Mouse (Mus musculus): ENCODE data around the gene Mef2a. TPM values are rescaled to one million over a fixed set of nuclear protein-coding genes. Genes with fewer than 3 reads are reported as not detected.

The Mef2a gene
- polyA plus RNA-seq, 1 experiment from 2014 or later, result 43.2 TPM

DNA sequence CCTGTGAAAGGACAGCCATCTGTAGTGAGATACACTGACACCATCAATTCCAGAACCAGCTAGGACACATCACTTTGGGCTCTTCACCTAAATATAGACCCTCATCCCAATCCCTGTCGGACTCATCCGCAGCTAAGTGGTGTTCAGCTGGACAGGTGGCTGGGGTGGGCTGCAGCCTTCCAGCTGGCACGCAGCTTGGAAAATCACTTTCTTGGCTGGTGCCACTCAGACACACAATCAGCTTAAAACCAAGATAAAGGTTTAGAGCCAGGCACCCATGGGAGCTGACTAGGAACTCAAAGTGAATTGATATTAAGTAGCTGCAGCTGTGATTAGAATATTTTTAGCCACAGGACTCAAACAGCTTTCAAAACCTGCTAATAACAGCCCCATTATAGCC is 142.4 kb downstream of the Mef2a start:
- Histone ChIP-seq H3K9me3 (replicated peaks; ENCODE audit: control insufficient read depth, low read length, poor library complexity, severe bottlenecking) (no peaks in the 10 kb centered on the region), H3K4me3 (ENCODE audit: low read depth, low read length) (no peak overlapping the region), H3K4me1 (ENCODE audit: control insufficient read depth, insufficient read depth, low read length) (peaks cover 9% of the 10 kb centered on the region), H3K9ac (ENCODE audit: low read depth, low read length) (no peak overlapping the region), H3K27me3 (ENCODE audit: control insufficient read depth, insufficient read depth, low read depth, low read length) (no peaks in the 10 kb centered on the region), H3K4me2 (ENCODE audit: low read length) (no peak overlapping the region), H3K36me3 (ENCODE audit: control insufficient read depth, insufficient read depth, low read length) (peaks cover 12% of the 10 kb centered on the region; the same call in 1 of the 2 replicates), H3K27ac (ENCODE audit: low read length) (peak overlapping the region; percentile 60; the same call in 1 of the 2 replicates)
- 61% methylated on average over 3 of the region's 3 CpGs for WGBS
- 0 out of 2 replicates have a peak, but pooled peaks have one; percentile 37 for ATAC-seq

DNA sequence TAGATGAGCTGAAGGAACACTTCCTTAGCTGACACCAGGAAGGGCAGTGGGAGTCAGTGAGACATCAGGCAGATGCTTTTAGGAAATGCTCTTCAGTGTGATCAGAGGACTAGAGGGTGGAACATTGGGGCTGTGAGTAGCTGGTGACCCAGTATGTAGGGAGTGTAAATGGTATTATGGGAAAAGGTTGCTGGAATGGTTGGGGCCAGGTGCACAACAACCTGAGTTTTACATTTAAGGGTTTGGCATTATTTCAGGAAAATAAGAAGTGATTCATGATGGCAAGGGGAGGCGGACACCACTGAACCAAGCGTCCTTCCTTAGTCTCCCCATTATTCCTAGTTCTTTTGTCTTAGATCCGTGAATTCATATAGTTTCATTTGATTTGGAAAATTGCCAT is 143.0 kb downstream of the Mef2a start:
- WGBS, result 84% methylated on average over 3 of the region's 3 CpGs
- no peak for ATAC-seq

DNA sequence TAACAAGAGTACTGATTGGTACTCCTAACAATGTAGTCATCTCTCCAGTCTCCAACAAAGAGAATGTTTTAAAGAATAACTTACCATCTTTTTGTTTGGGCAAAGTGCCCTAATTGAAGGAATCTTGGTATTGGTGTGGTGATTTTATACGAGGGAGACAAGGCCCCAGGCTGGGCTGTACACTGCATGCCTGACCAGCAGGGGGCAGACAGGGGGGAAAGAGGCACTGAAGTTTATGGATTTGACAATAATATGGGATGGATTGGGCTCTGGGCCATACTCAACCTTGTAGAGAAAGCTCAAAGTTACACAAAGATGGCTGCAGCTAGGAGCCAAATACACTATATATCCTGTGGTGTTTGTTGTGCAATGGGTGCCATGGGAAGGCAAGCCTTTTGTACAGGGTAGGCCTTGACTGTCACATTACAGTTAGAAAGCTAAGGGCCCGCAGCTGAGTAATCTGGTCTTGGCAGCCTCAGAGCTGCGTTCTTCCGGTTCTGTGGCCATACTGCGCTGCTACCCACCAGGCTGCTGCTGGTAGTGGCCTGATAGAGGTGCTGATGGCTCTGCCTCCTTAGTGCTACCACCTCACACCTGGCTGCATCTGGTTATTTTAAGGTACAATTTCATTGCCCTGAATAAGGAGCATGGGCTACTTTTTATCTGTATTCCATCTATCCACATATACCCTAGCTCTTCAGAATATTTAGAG is 143.6 kb downstream of the Mef2a start:
- peak; percentile 15 for ATAC-seq
- Histone ChIP-seq H3K4me3 (ENCODE audit: low read depth, low read length) (no peak overlapping the region), H3K9ac (ENCODE audit: low read depth, low read length) (no peak overlapping the region), H3K36me3 (ENCODE audit: control insufficient read depth, insufficient read depth, low read length) (0 out of 2 replicates have a peak, but pooled peaks cover 6% of the 10 kb centered on the region), H3K4me2 (ENCODE audit: low read length) (no peak overlapping the region), H3K27ac (ENCODE audit: low read length) (no peak overlapping the region), H3K4me1 (ENCODE audit: control insufficient read depth, insufficient read depth, low read length) (peaks cover 10% of the 10 kb centered on the region), H3K9me3 (replicated peaks; ENCODE audit: control insufficient read depth, low read length, poor library complexity, severe bottlenecking) (no peaks in the 10 kb centered on the region), H3K27me3 (ENCODE audit: control insufficient read depth, insufficient read depth, low read depth, low read length) (no peaks in the 10 kb centered on the region)
- WGBS, result 70% methylated on average over 5 of the region's 5 CpGs

More for the DNA sequence above, 143.0 kb downstream of the Mef2a start:
- no peak overlapping the region for H3K4me2 ChIP-seq (ENCODE audit: low read length)
- H3K9ac ChIP-seq (ENCODE audit: low read depth, low read length), result no peak overlapping the region
- no peak overlapping the region; the same call in 1 of the 2 replicates for H3K27ac ChIP-seq (ENCODE audit: low read length)
- H3K4me1 ChIP-seq (ENCODE audit: control insufficient read depth, insufficient read depth, low read length), result peaks cover 9% of the 10 kb centered on the region
- H3K36me3 ChIP-seq (ENCODE audit: control insufficient read depth, insufficient read depth, low read length), result 0 out of 2 replicates have a peak, but pooled peaks cover 8% of the 10 kb centered on the region
- H3K9me3 ChIP-seq (replicated peaks; ENCODE audit: control insufficient read depth, low read length, poor library complexity, severe bottlenecking), result no peaks in the 10 kb centered on the region
- H3K4me3 ChIP-seq (ENCODE audit: low read depth, low read length), result no peak overlapping the region
- no peaks in the 10 kb centered on the region for H3K27me3 ChIP-seq (ENCODE audit: control insufficient read depth, insufficient read depth, low read depth, low read length)

DNA sequence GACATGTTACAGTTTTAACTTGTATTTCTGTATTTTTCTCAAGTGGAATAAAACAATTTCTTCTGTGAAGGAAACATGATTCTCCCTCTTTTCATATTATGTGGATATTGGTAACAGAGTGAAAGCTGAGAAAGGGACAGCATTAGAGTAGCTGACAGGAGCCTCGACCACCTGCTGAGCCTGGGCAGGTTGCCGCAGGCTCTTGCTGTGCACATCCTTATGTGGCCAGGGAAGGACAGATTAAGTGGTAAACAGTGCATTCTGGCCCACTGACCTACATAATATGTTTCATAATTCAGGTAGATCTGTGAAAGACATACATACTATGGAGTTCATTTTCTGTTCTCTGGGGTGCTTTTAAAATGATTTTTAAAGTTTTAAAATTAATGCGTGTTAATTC is 144.3 kb downstream of the Mef2a start:
- H3K4me3 ChIP-seq (ENCODE audit: low read depth, low read length), result no peak overlapping the region
- no peaks in the 10 kb centered on the region for H3K9me3 ChIP-seq (replicated peaks; ENCODE audit: control insufficient read depth, low read length, poor library complexity, severe bottlenecking)
- 63% methylated on average over 3 of the region's 3 CpGs for WGBS
- 0 out of 2 replicates have a peak, but pooled peaks cover 6% of the 10 kb centered on the region for H3K36me3 ChIP-seq (ENCODE audit: control insufficient read depth, insufficient read depth, low read length)
- H3K27ac ChIP-seq (ENCODE audit: low read length), result no peak overlapping the region
- H3K9ac ChIP-seq (ENCODE audit: low read depth, low read length), result no peak overlapping the region
- no peak overlapping the region for H3K4me2 ChIP-seq (ENCODE audit: low read length)
- ATAC-seq, result no peak
- no peaks in the 10 kb centered on the region for H3K27me3 ChIP-seq (ENCODE audit: control insufficient read depth, insufficient read depth, low read depth, low read length)
- H3K4me1 ChIP-seq (ENCODE audit: control insufficient read depth, insufficient read depth, low read length), result peaks cover 16% of the 10 kb centered on the region

DNA sequence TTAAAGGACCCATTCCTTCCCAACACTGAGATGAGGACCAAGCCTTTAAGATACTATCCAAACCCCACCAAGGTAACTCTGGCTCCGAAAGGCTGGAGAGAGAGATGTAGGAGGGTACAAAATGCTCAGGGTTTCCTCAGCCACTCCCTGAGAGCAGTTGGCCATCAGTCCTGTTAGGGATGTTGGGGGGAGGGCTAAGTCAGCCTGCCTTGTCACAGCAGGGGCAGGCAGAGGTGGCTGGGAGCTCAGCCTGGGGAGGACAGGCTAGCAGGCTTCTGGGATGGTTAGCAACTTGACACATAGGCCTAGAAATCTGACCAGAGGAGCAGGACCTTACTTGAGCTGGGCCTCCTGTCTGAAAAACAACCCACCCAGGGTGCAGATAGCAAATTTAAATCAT is 145.1 kb downstream of the Mef2a start:
- peaks cover 21% of the 10 kb centered on the region for H3K4me1 ChIP-seq (ENCODE audit: control insufficient read depth, insufficient read depth, low read length)
- 0 out of 2 replicates have a peak, but pooled peaks cover 6% of the 10 kb centered on the region for H3K36me3 ChIP-seq (ENCODE audit: control insufficient read depth, insufficient read depth, low read length)
- H3K9me3 ChIP-seq (replicated peaks; ENCODE audit: control insufficient read depth, low read length, poor library complexity, severe bottlenecking), result no peaks in the 10 kb centered on the region
- no peak overlapping the region for H3K4me2 ChIP-seq (ENCODE audit: low read length)
- no peak overlapping the region for H3K4me3 ChIP-seq (ENCODE audit: low read depth, low read length)
- H3K27ac ChIP-seq (ENCODE audit: low read length), result no peak overlapping the region
- WGBS, result 78% methylated on average over 1 of the region's 1 CpGs
- ATAC-seq, result no peak
- H3K9ac ChIP-seq (ENCODE audit: low read depth, low read length), result no peak overlapping the region
- H3K27me3 ChIP-seq (ENCODE audit: control insufficient read depth, insufficient read depth, low read depth, low read length), result no peaks in the 10 kb centered on the region

DNA sequence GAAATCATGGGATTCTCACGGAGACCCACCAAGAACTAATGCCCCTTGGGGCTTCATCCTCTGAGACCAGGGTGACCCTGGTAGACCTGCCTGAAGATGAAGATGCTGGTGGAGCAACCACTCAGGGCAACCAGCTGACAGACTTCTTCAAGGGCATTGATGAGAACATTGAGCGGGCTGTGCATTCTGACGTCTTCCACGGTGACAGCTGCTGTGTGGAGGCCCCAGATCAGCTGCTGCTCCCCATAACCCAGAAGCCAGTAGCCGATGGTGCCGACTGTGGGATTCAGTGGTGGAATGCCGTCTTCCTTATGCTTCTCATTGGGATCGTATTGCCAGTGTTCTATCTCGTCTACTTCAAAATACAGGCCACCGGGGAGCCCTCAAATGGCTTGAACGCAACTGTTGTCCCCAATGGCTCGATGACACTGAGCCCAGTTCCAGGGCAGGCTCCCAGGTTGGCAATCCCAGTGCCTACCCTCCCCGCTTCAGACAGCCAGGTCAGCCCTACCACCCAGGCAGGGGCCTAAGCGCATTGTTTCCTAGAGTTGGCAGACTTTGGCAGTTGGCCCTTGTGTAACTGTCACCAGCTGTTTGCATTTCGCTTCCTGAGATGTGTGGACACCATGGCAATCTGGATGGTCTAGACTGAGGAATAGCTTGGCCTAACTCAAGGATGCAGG is 146.6 kb downstream of the Mef2a start:
- 94% methylated on average over 15 of the region's 15 CpGs for WGBS
- Histone ChIP-seq H3K36me3 (ENCODE audit: control insufficient read depth, insufficient read depth, low read length) (0 out of 2 replicates have a peak, but pooled peaks cover 6% of the 10 kb centered on the region), H3K4me2 (ENCODE audit: low read length) (no peak overlapping the region), H3K4me1 (ENCODE audit: control insufficient read depth, insufficient read depth, low read length) (peaks cover 21% of the 10 kb centered on the region), H3K27me3 (ENCODE audit: control insufficient read depth, insufficient read depth, low read depth, low read length) (no peaks in the 10 kb centered on the region), H3K27ac (ENCODE audit: low read length) (no peak overlapping the region), H3K9ac (ENCODE audit: low read depth, low read length) (no peak overlapping the region), H3K9me3 (replicated peaks; ENCODE audit: control insufficient read depth, low read length, poor library complexity, severe bottlenecking) (no peaks in the 10 kb centered on the region), H3K4me3 (ENCODE audit: low read depth, low read length) (no peak overlapping the region)
- no peak for ATAC-seq

DNA sequence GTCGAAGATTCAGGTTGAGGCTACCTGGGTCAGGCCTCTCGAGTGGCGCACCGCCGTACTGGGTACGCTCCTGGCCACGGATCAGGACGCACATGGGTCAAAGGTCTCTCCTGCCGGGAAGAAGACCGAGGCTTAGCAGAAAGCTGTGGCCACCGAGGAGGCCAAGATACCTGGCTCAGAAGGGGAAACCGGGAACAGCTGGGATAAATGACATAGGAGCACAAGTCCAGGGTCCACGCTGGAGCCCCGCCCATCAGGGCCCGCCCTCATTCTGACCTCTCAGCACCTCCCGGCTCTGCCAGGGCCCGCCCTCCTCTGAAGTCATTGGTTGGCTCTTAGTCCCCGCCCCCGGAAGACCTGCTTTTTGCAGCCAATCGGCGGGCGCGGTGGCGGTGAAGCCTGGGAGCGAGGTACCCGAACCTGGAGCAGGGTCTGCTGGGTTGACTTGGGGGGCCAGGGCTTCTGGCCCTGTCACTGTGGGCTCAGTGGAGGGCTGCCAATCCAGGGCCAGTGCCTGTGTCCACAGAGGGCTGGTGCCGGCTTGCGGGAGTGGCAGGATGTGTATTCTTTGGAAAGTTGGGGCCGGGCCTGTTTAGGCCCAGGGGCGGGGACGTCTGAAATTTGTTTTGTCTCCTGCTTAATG is 150.3 kb downstream of the Mef2a start, which contains the start of gene Lysmd4:
Lysmd4 (plus strand) TSS at position 325 of the 643 bp plus-strand sequence.
- WGBS, result 3% methylated on average over 31 of the region's 31 CpGs
- no peaks in the 10 kb centered on the region for H3K27me3 ChIP-seq (ENCODE audit: control insufficient read depth, insufficient read depth, low read depth, low read length)
- peak; percentile 97 for ATAC-seq
- peak within 1 kb of the TSS; percentile 75 for H3K9ac ChIP-seq (ENCODE audit: low read depth, low read length)
- H3K4me1 ChIP-seq (ENCODE audit: control insufficient read depth, insufficient read depth, low read length), result peaks cover 12% of the 10 kb centered on the region
- H3K9me3 ChIP-seq (replicated peaks; ENCODE audit: control insufficient read depth, low read length, poor library complexity, severe bottlenecking), result no peaks in the 10 kb centered on the region
- peak within 1 kb of the TSS; percentile 89 for H3K4me2 ChIP-seq (ENCODE audit: low read length)
- H3K4me3 ChIP-seq (ENCODE audit: low read depth, low read length), result peak within 1 kb of the TSS; percentile 51
- H3K36me3 ChIP-seq (ENCODE audit: control insufficient read depth, insufficient read depth, low read length), result 0 out of 2 replicates have a peak, but pooled peaks cover 6% of the 10 kb centered on the region
- H3K27ac ChIP-seq (ENCODE audit: low read length), result peak within 1 kb of the TSS; percentile 71

DNA sequence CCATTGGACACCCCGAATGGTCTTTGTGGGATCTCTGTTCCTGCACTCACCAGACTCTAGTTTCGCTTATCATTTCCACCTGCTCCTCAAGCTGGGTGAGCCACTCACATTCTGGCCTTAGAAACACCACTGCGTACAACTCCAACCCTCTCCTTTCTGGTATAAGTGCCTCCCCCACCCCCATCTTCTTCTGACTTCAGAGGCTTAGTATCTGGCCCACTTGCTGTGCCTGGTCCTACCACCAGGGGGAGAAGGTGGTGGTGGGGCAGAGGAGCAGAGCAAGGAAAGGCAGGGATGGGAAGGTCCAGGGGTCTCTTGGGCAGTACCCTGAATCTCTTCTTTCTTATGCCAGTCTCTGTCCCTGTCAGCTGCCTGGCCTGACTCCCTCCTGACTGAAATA is 155.6 kb downstream of the Mef2a start:
- Histone ChIP-seq H3K4me3 (ENCODE audit: low read depth, low read length) (no peak overlapping the region), H3K4me2 (ENCODE audit: low read length) (no peak overlapping the region), H3K4me1 (ENCODE audit: control insufficient read depth, insufficient read depth, low read length) (no peaks in the 10 kb centered on the region), H3K36me3 (ENCODE audit: control insufficient read depth, insufficient read depth, low read length) (no peaks in the 10 kb centered on the region), H3K9me3 (replicated peaks; ENCODE audit: control insufficient read depth, low read length, poor library complexity, severe bottlenecking) (no peaks in the 10 kb centered on the region), H3K27me3 (ENCODE audit: control insufficient read depth, insufficient read depth, low read depth, low read length) (no peaks in the 10 kb centered on the region), H3K9ac (ENCODE audit: low read depth, low read length) (no peak overlapping the region), H3K27ac (ENCODE audit: low read length) (no peak overlapping the region)
- no peak for ATAC-seq
- 71% methylated on average over 3 of the region's 3 CpGs for WGBS
